In genomic region chr17:36326055-36326454, GRCm38 (mm10) we compare ENCODE assay signal across 25 mouse cellular contexts. TPM values are rescaled to one million over a fixed set of nuclear protein-coding genes. Genes with fewer than 3 reads are reported as not detected.
DNase-seq lines count a peak whose midpoint lies in the region; TF ChIP-seq lines count a peak whose summit lies in the region.
"Had no signal": no experiment of that assay in that cellular context is flagged by ENCODE, and none has a peak within 500 bp of the region (broad histone marks: within the 10 kb centered on the region; RNA-seq: fewer than 3 reads in every experiment).

Gene H2-M10.1, minus strand, starts transcription at chr17:36326155.

- in situ Hi-C loops in CH12.LX (cut with MboI; ENCODE audit: low pct_ligation_motif_present, low pct_unique_long_range_greater_than_20kb, low sequenced_read_pairs), result no loop called here

- H3K9me3 ChIP-seq in CH12.LX (replicated peaks; ENCODE audit: low read length), result no peaks in the 10 kb centered on the region
- H3K9me3 ChIP-seq: G1E had no signal

- dilution Hi-C loops in CH12.LX (cut with MboI; ENCODE audit: extremely low pct_ligation_motif_present, extremely low pct_unique_long_range_greater_than_20kb, low sequenced_read_pairs), result no loop called here

- H3K4me3 ChIP-seq in CH12.LX (replicated peaks in 1 of 3; ENCODE audit: low read depth in 2 of 3, low read length in 2 of 3, poor library complexity in 1 of 3), result peak within 1 kb of the TSS in 2 of 3 experiments; percentile 44 to 68
- peak within 1 kb of the TSS; percentile 6 for H3K4me3 ChIP-seq in myocyte

- peak; percentile 47; the same call in 1 of the 2 replicates for TF ChIP-seq POLR2A in CH12.LX (IDR thresholded peaks at IDR 0.05; ENCODE audit: low read depth, low read length)
- TF ChIP-seq POLR2A in myocyte (IDR thresholded peaks at IDR 0.05; ENCODE audit: insufficient read length, low read depth), result peak; percentile 25

- no peak for TF ChIP-seq RAD21 in CH12.LX (IDR thresholded peaks at IDR 0.05; ENCODE audit: low read depth, low read length)

- DNase-seq in CH12.LX (ENCODE audit: extremely low read depth), result no peak
- no peak for DNase-seq in kidney, postnatal 10 days
- no peak for DNase-seq in ovary, postnatal 36 days (ENCODE audit: low spot score)
- DNase-seq: adrenal gland, adult 2 months; adrenal gland, adult 8-10 months; adrenal gland, postnatal 10 days; adrenal gland, postnatal 14 days; adrenal gland, postnatal 25 days; adrenal gland, postnatal 36 days; B cell, adult 2 months; cerebellum, adult 11 months; cerebellum, adult 11-12 months; cerebellum, adult 18-20 months; cerebellum, adult 2 months had no signal

- peak within 1 kb of the TSS; percentile 47 for H3K9ac ChIP-seq in CH12.LX (ENCODE audit: insufficient read depth, low read depth)

- no peak within 1 kb of the TSS for H3ac ChIP-seq in myocyte (ENCODE audit: control insufficient read depth, insufficient read length)

- H3K79me2 ChIP-seq in CH12.LX (replicated peaks; ENCODE audit: control insufficient read depth, extremely low read depth, insufficient read depth, poor library complexity, severe bottlenecking), result no peaks in the 10 kb centered on the region; the same call in 1 of the 2 replicates
- H3K79me2 ChIP-seq in myocyte (ENCODE audit: control insufficient read depth, insufficient read depth), result no peaks in the 10 kb centered on the region

- peaks cover 40% of the 10 kb centered on the region for H3K27me3 ChIP-seq in CH12.LX (replicated peaks)
- H3K27me3 ChIP-seq in myocyte (ENCODE audit: control insufficient read depth, insufficient read depth, insufficient read length), result no peaks in the 10 kb centered on the region
- H3K27me3 ChIP-seq: Patski had no signal

- H3K4me2 ChIP-seq in CH12.LX (ENCODE audit: insufficient read depth, low read depth, poor library complexity, severe bottlenecking) (peak within 1 kb of the TSS; percentile 25), myocyte (ENCODE audit: low read depth) (peak within 1 kb of the TSS; percentile 34)

- TF ChIP-seq CTCF in CH12.LX (conservative IDR thresholded peaks at IDR 0.05 in 1 of 2, IDR thresholded peaks at IDR 0.05 in 1 of 2; ENCODE audit: low read depth in 2 of 2, low read length in 2 of 2), result no peak

- H3K36me3 ChIP-seq in CH12.LX (replicated peaks in 1 of 2; ENCODE audit: control insufficient read depth in 1 of 2, insufficient read depth in 1 of 2, low read length in 1 of 2) (no peaks in the 10 kb centered on the region), myocyte (ENCODE audit: control insufficient read depth, insufficient read depth) (no peaks in the 10 kb centered on the region)
- H3K36me3 ChIP-seq: G1E had no signal

- no peak for TF ChIP-seq EP300 in CH12.LX (IDR thresholded peaks at IDR 0.05; ENCODE audit: low read length)

- no peaks in the 10 kb centered on the region for H3K4me1 ChIP-seq in CH12.LX (ENCODE audit: control insufficient read depth in 1 of 2, insufficient read depth in 2 of 2)

- H3K27ac ChIP-seq in CH12.LX (ENCODE audit: insufficient read depth, low read depth), result no peak within 1 kb of the TSS

TF ChIP-seq in CH12.LX, 34 proteins besides CTCF, POLR2A, EP300 and RAD21:
- TF ChIP-seq ETS1 (conservative IDR thresholded peaks at IDR 0.05; ENCODE audit: low read depth, low read length), result no peak
- no peak for TF ChIP-seq MAFK (IDR thresholded peaks at IDR 0.05; ENCODE audit: insufficient replicate concordance, low read length)
- no peak for TF ChIP-seq HCFC1 (IDR thresholded peaks at IDR 0.05; ENCODE audit: low read depth, low read length)
- no peak for TF ChIP-seq USF1 (IDR thresholded peaks at IDR 0.05; ENCODE audit: low read depth, low read length)
- TF ChIP-seq CHD2 (IDR thresholded peaks at IDR 0.05; ENCODE audit: low read length), result no peak
- TF ChIP-seq BHLHE40 (IDR thresholded peaks at IDR 0.05; ENCODE audit: low read depth, low read length), result no peak
- TF ChIP-seq TCF12 (IDR thresholded peaks at IDR 0.05; ENCODE audit: low read depth, low read length), result no peak
- no peak for TF ChIP-seq RCOR1 (conservative IDR thresholded peaks at IDR 0.05; ENCODE audit: low read depth, low read length)
- TF ChIP-seq NELFE (IDR thresholded peaks at IDR 0.05; ENCODE audit: low read depth, low read length), result no peak
- TF ChIP-seq MAZ (IDR thresholded peaks at IDR 0.05; ENCODE audit: low read depth, low read length), result no peak
- TF ChIP-seq ZNF384 (IDR thresholded peaks at IDR 0.05; ENCODE audit: low read depth, low read length), result no peak
- no peak for TF ChIP-seq IRF4 (IDR thresholded peaks at IDR 0.05; ENCODE audit: low read depth, low read length)
- TF ChIP-seq USF2 (conservative IDR thresholded peaks at IDR 0.05; ENCODE audit: low read depth, low read length), result no peak
- TF ChIP-seq JUND (conservative IDR thresholded peaks at IDR 0.05; ENCODE audit: low read depth, low read length), result no peak
- no peak for TF ChIP-seq ZC3H11A (IDR thresholded peaks at IDR 0.05; ENCODE audit: low read depth, low read length)

TF ChIP-seq in myocyte, 11 proteins besides CTCF, POLR2A, EP300 and RAD21:
- TF ChIP-seq REST (IDR thresholded peaks at IDR 0.05; ENCODE audit: insufficient read depth, insufficient read length), result no peak
- TF ChIP-seq TCF12 (IDR thresholded peaks at IDR 0.05; ENCODE audit: insufficient read depth, poor library complexity, severe bottlenecking), result no peak
- no peak for TF ChIP-seq E2F4 (IDR thresholded peaks at IDR 0.05; ENCODE audit: insufficient read depth)
- TF ChIP-seq CEBPB (IDR thresholded peaks at IDR 0.05; ENCODE audit: insufficient read depth, poor library complexity, severe bottlenecking), result no peak
- no peak for TF ChIP-seq MYOD1 (IDR thresholded peaks at IDR 0.05; ENCODE audit: control insufficient read depth in 1 of 3, insufficient read length in 2 of 3, low read depth in 2 of 3)
- TF ChIP-seq USF1 (IDR thresholded peaks at IDR 0.05; ENCODE audit: low read depth), result no peak
- no peak for TF ChIP-seq MAX (IDR thresholded peaks at IDR 0.05; ENCODE audit: low read depth)
- TF ChIP-seq POLR2AphosphoS2 (IDR thresholded peaks at IDR 0.05; ENCODE audit: insufficient read length, low read depth), result no peak
- TF ChIP-seq MYOG (IDR thresholded peaks at IDR 0.05; ENCODE audit: control insufficient read depth in 1 of 3, insufficient read depth in 1 of 3, insufficient read length in 2 of 3, low read depth in 2 of 3), result no peak
- no peak for TF ChIP-seq SRF (IDR thresholded peaks at IDR 0.05; ENCODE audit: control insufficient read depth, insufficient read length, low read depth)
- no peak for TF ChIP-seq TCF3 (IDR thresholded peaks at IDR 0.05; ENCODE audit: insufficient read length, low read depth)
TF ChIP-seq in myocyte: peak in this region for 0.

RNA-seq across cellular contexts. Expression of gene H2-M10.1, which starts in this region (rescaled TPM):
- total RNA-seq in CH12.LX (2012; rRNA removed), result 16.7 and 21.4 TPM in 2 replicates
- total RNA-seq in CH12.LX (2014; rRNA removed), result 0.43 and 0.78 TPM in 2 replicates
- polyA plus RNA-seq in CH12.LX (2012; ENCODE audit: insufficient read length, low read depth), result 0.66 and 1.5 TPM in 2 replicates
- polyA plus RNA-seq in myocyte (2012; fragmentation: generic; extraction: Trizol), result 1.4 TPM
- total RNA-seq: adrenal gland, adult 18-20 months; adrenal gland, adult 2 months; adrenal gland, adult 8-10 months; adrenal gland, postnatal 10 days; adrenal gland, postnatal 14 days; adrenal gland, postnatal 25 days; adrenal gland, postnatal 36 days; adrenal gland, postnatal 4 days; ES-E14; G1E; MEL had no signal
- polyA plus RNA-seq: activated CD4-positive, CD25-positive, alpha-beta regulatory T cell, adult 4 months; adrenal gland, adult 2 months; brain, embryonic 14.5 days; C2C12; CD4-positive, CD25-positive, alpha-beta regulatory T cell, adult 4 months; cerebellum, adult 2 months; G1E; Patski had no signal
